Mouse (Mus musculus): ENCODE measurements around the gene Pcsk4. TPM values are rescaled to one million over a fixed set of nuclear protein-coding genes. Genes with fewer than 3 reads are reported as not detected.

Gene Pcsk4
- total RNA-seq, 4 experiments from 2014 or later, result 3.5 to 8.2 (median 5.8) TPM

Small RNA genes lying within 50 kb of the gene (microRNA-seq; reads per million reads assigned to microRNA genes)
- 0 to 0.84 reads per million in 2 experiments for gene Mir6911

Other genes with a start within 250 kb of the Pcsk4 start
- 10 to 100 TPM; 27.4 to 54.8 (median 45.1) TPM for gene Sbno2, start 223.9 kb downstream of the Pcsk4 start, total RNA-seq (2022)
- gene Stk11, start 213.7 kb downstream of the Pcsk4 start, total RNA-seq (2022), result 100 to 1,000 TPM; 127 to 146 (median 143) TPM
- gene Atp5d, start 190.9 kb downstream of the Pcsk4 start, total RNA-seq (2022), result 100 to 1,000 TPM; 380 to 452 (median 425) TPM
- 10 to 100 TPM; 58.4 to 92.4 (median 81.9) TPM for gene Cbarp, start 188.7 kb downstream of the Pcsk4 start, total RNA-seq (2022)
- gene Midn, start 181.2 kb downstream of the Pcsk4 start, total RNA-seq (2022), result 100 to 1,000 TPM in 1 of 4 experiments, 10 to 100 TPM in 3; 56.4 to 145 (median 90.1) TPM
- 100 to 1,000 TPM in 3 of 4 experiments, 10 to 100 TPM in 1; 44.2 to 234 (median 162) TPM for gene Cirbp, start 163.5 kb downstream of the Pcsk4 start, total RNA-seq (2022)
- gene 1600002K03Rik, start 156.6 kb downstream of the Pcsk4 start, total RNA-seq (2022), result 10 to 100 TPM; 18.1 to 22.1 (median 21.7) TPM
- 1 to 10 TPM; 2.4 to 5.2 (median 3.3) TPM for gene Efna2, start 150.0 kb downstream of the Pcsk4 start, total RNA-seq (2022)
- gene Mum1, start 103.1 kb downstream of the Pcsk4 start, total RNA-seq (2022), result 10 to 100 TPM; 26.5 to 41.6 (median 32.9) TPM
- 100 to 1,000 TPM; 192 to 257 (median 232) TPM for gene Ndufs7, start 80.4 kb downstream of the Pcsk4 start, total RNA-seq (2022)
- gene Gamt, start 68.5 kb downstream of the Pcsk4 start, total RNA-seq (2022), result 100 to 1,000 TPM; 238 to 291 (median 243) TPM
- 100 to 1,000 TPM in 2 of 4 experiments, 10 to 100 TPM in 2; 72.3 to 125 (median 90.3) TPM for gene Dazap1, start 68.0 kb downstream of the Pcsk4 start, total RNA-seq (2022)
- gene Rps15, start 37.0 kb downstream of the Pcsk4 start, total RNA-seq (2022), result 1,000 to 10,000 TPM; 1,106 to 1,181 (median 1,155) TPM
- 1 to 10 TPM; 1.5 to 6.8 (median 4.3) TPM for gene Apc2, start 33.5 kb downstream of the Pcsk4 start, total RNA-seq (2022)
- gene 2310011J03Rik, start 9.0 kb downstream of the Pcsk4 start, total RNA-seq (2022), result 10 to 100 TPM; 34.7 to 40.0 (median 35.4) TPM
- 1 to 10 TPM; 5.1 to 6.6 (median 5.9) TPM for gene Reep6, start 455 bp upstream of the Pcsk4 start, total RNA-seq (2022)
- 10 to 100 TPM in 2 of 4 experiments, 1 to 10 TPM in 2; 9.2 to 11.1 (median 10.3) TPM for gene Adamtsl5, start 18.9 kb upstream of the Pcsk4 start, total RNA-seq (2022)
- gene Plk5, start 27.0 kb upstream of the Pcsk4 start, total RNA-seq (2022), result 1 to 10 TPM in 1 of 4 experiments, under 1 TPM in 3; 0.21 to 1.3 (median 0.41) TPM
- 10 to 100 TPM; 17.4 to 21.6 (median 20.8) TPM for gene Mex3d, start 58.2 kb upstream of the Pcsk4 start, total RNA-seq (2022)
- gene Mbd3, start 70.1 kb upstream of the Pcsk4 start, total RNA-seq (2022), result 100 to 1,000 TPM; 147 to 161 (median 156) TPM
- 100 to 1,000 TPM; 515 to 715 (median 604) TPM for gene Uqcr11, start 77.3 kb upstream of the Pcsk4 start, total RNA-seq (2022)
- gene Tcf3, start 104.1 kb upstream of the Pcsk4 start, total RNA-seq (2022), result 10 to 100 TPM; 56.7 to 75.7 (median 66.8) TPM
- not detected for gene Onecut3, start 165.3 kb upstream of the Pcsk4 start, total RNA-seq (2022)
- gene Atp8b3, start 209.6 kb upstream of the Pcsk4 start, total RNA-seq (2022), result 1 to 10 TPM; 1.2 to 3.0 (median 1.9) TPM
- gene Rexo1, start 232.1 kb upstream of the Pcsk4 start, total RNA-seq (2022), result 10 to 100 TPM; 54.2 to 60.1 (median 57.0) TPM
- gene Klf16, start 247.8 kb upstream of the Pcsk4 start, total RNA-seq (2022), result 10 to 100 TPM; 12.7 to 15.4 (median 14.6) TPM

Measured in adrenal gland, adult 8-10 months (tissue).